ENCODE assay signal across 10 mouse cellular contexts in genomic region chr7:135721436-135721992, GRCm38 (mm10). TPM values are rescaled to one million over a fixed set of nuclear protein-coding genes. Genes with fewer than 3 reads are reported as not detected.
DNase-seq lines count a peak whose midpoint lies in the region; ATAC-seq and TF ChIP-seq lines count a peak whose summit lies in the region.
"Had no signal": no experiment of that assay in that cellular context is flagged by ENCODE, and none has a peak within 500 bp of the region (broad histone marks: within the 10 kb centered on the region; RNA-seq: fewer than 3 reads in every experiment).

No protein-coding gene starts in this region.

- DNase-seq in lung, adult 18-20 months, result no peak
- peak; percentile 83 for DNase-seq in liver, embryonic 13.5 days
- no peak for DNase-seq in midbrain, postnatal 0 days (ENCODE audit: low spot score)
- no peak for DNase-seq in adrenal gland, adult 2 months
- no peak for DNase-seq in hindbrain, postnatal 0 days (ENCODE audit: low spot score)
- DNase-seq: kidney, postnatal 36 days had no signal

- H3K9me3 ChIP-seq in lung, embryonic 15.5 days, result no peaks in the 10 kb centered on the region
- H3K9me3 ChIP-seq in liver, embryonic 13.5 days (replicated peaks), result no peaks in the 10 kb centered on the region
- H3K9me3 ChIP-seq in stomach, embryonic 15.5 days, result no peaks in the 10 kb centered on the region
- no peaks in the 10 kb centered on the region for H3K9me3 ChIP-seq in midbrain, postnatal 0 days (ENCODE audit: low read length)
- no peaks in the 10 kb centered on the region for H3K9me3 ChIP-seq in hindbrain, postnatal 0 days (ENCODE audit: low read length)
- H3K9me3 ChIP-seq: hindbrain, embryonic 15.5 days had no signal

- no peak overlapping the region for H3K4me2 ChIP-seq in lung, embryonic 15.5 days
- H3K4me2 ChIP-seq in liver, embryonic 13.5 days, result peak overlapping the region; percentile 73
- no peak overlapping the region for H3K4me2 ChIP-seq in stomach, embryonic 15.5 days
- H3K4me2 ChIP-seq in midbrain, postnatal 0 days (ENCODE audit: low read depth, low read length, poor library complexity, severe bottlenecking), result no peak overlapping the region
- H3K4me2 ChIP-seq in hindbrain, postnatal 0 days (ENCODE audit: low read depth, low read length), result no peak overlapping the region
- H3K4me2 ChIP-seq: hindbrain, embryonic 15.5 days had no signal

- WGBS in lung, embryonic 15.5 days, result 59% methylated on average over 7 of the region's 7 CpGs
- 11% methylated on average over 7 of the region's 7 CpGs for WGBS in liver, embryonic 13.5 days (ENCODE audit: insufficient replicate concordance)
- 49% methylated on average over 7 of the region's 7 CpGs for WGBS in stomach, embryonic 15.5 days
- WGBS in midbrain, postnatal 0 days, result 82% methylated on average over 7 of the region's 7 CpGs
- WGBS in hindbrain, postnatal 0 days, result 82% methylated on average over 7 of the region's 7 CpGs

- H3K4me3 ChIP-seq in lung, embryonic 15.5 days, result no peak overlapping the region
- peak overlapping the region; percentile 57 for H3K4me3 ChIP-seq in liver, embryonic 13.5 days (replicated peaks)
- no peak overlapping the region for H3K4me3 ChIP-seq in stomach, embryonic 15.5 days (replicated peaks)
- no peak overlapping the region for H3K4me3 ChIP-seq in midbrain, postnatal 0 days (ENCODE audit: low read depth, low read length)
- H3K4me3 ChIP-seq in hindbrain, postnatal 0 days (ENCODE audit: low read length), result no peak overlapping the region
- H3K4me3 ChIP-seq: hindbrain, embryonic 15.5 days had no signal

- H3K27me3 ChIP-seq in lung, embryonic 15.5 days, result no peaks in the 10 kb centered on the region
- H3K27me3 ChIP-seq in liver, embryonic 13.5 days, result no peaks in the 10 kb centered on the region
- no peaks in the 10 kb centered on the region for H3K27me3 ChIP-seq in stomach, embryonic 15.5 days (replicated peaks)
- no peaks in the 10 kb centered on the region for H3K27me3 ChIP-seq in midbrain, postnatal 0 days (ENCODE audit: insufficient read depth, low read length)
- no peaks in the 10 kb centered on the region for H3K27me3 ChIP-seq in hindbrain, postnatal 0 days (ENCODE audit: insufficient read depth, low read length)
- H3K27me3 ChIP-seq: hindbrain, embryonic 15.5 days had no signal

- H3K36me3 ChIP-seq in lung, embryonic 15.5 days, result no peaks in the 10 kb centered on the region
- no peaks in the 10 kb centered on the region for H3K36me3 ChIP-seq in liver, embryonic 13.5 days
- H3K36me3 ChIP-seq in stomach, embryonic 15.5 days, result no peaks in the 10 kb centered on the region
- H3K36me3 ChIP-seq in midbrain, postnatal 0 days (ENCODE audit: insufficient read depth, low read length), result no peaks in the 10 kb centered on the region
- no peaks in the 10 kb centered on the region for H3K36me3 ChIP-seq in hindbrain, postnatal 0 days (ENCODE audit: insufficient read depth, low read length)
- H3K36me3 ChIP-seq: hindbrain, embryonic 15.5 days had no signal

- no peak overlapping the region for H3K9ac ChIP-seq in lung, embryonic 15.5 days
- H3K9ac ChIP-seq in liver, embryonic 13.5 days, result peak overlapping the region; percentile 76
- no peak overlapping the region for H3K9ac ChIP-seq in stomach, embryonic 15.5 days
- no peak overlapping the region for H3K9ac ChIP-seq in midbrain, postnatal 0 days (replicated peaks; ENCODE audit: low read length, poor library complexity, severe bottlenecking)
- H3K9ac ChIP-seq in hindbrain, postnatal 0 days (replicated peaks; ENCODE audit: low read length), result no peak overlapping the region
- H3K9ac ChIP-seq: hindbrain, embryonic 15.5 days had no signal

- peaks cover 25% of the 10 kb centered on the region for H3K4me1 ChIP-seq in lung, embryonic 15.5 days
- H3K4me1 ChIP-seq in liver, embryonic 13.5 days (replicated peaks), result peaks cover 69% of the 10 kb centered on the region
- peaks cover 7% of the 10 kb centered on the region; the same call in 1 of the 2 replicates for H3K4me1 ChIP-seq in stomach, embryonic 15.5 days
- H3K4me1 ChIP-seq in midbrain, postnatal 0 days (ENCODE audit: insufficient read depth, low read length), result no peaks in the 10 kb centered on the region
- no peaks in the 10 kb centered on the region for H3K4me1 ChIP-seq in hindbrain, postnatal 0 days (ENCODE audit: insufficient read depth, low read length)
- H3K4me1 ChIP-seq: hindbrain, embryonic 15.5 days had no signal

- H3K27ac ChIP-seq in lung, embryonic 15.5 days, result no peak overlapping the region
- H3K27ac ChIP-seq in liver, embryonic 13.5 days, result peak overlapping the region; percentile 99
- no peak overlapping the region for H3K27ac ChIP-seq in stomach, embryonic 15.5 days
- no peak overlapping the region for H3K27ac ChIP-seq in midbrain, postnatal 0 days (ENCODE audit: low read depth, low read length)
- H3K27ac ChIP-seq in hindbrain, postnatal 0 days, result no peak overlapping the region
- H3K27ac ChIP-seq: hindbrain, embryonic 15.5 days had no signal

- TF ChIP-seq CTCF in midbrain, postnatal 0 days (IDR thresholded peaks at IDR 0.05), result no peak
- TF ChIP-seq CTCF in hindbrain, postnatal 0 days (IDR thresholded peaks at IDR 0.05; ENCODE audit: low read depth), result no peak

- peak; percentile 47; the same call in 1 of the 2 replicates for ATAC-seq in lung, embryonic 15.5 days (ENCODE audit: borderline replicate concordance, extremely low read depth, low FRiP score, low TSS enrichment)
- peak; percentile 80 for ATAC-seq in common myeloid progenitor, adult 5-6 weeks (replicated peaks; ENCODE audit: low read depth, poor library complexity, severe bottlenecking)
- ATAC-seq in liver, embryonic 13.5 days (ENCODE audit: low read depth), result peak; percentile 93
- peak; percentile 86 for ATAC-seq in stomach, embryonic 15.5 days (ENCODE audit: insufficient read depth, low FRiP score, low read depth)
- no peak for ATAC-seq in midbrain, postnatal 0 days (ENCODE audit: low FRiP score)
- no peak for ATAC-seq in hindbrain, postnatal 0 days

RNA-seq across cellular contexts. Expression of gene Mki67, which starts 5.4 kb away (rescaled TPM):
- 56.6 and 59.4 TPM in 2 replicates for polyA plus RNA-seq in lung, embryonic 15.5 days (2015; fragmentation: Nextera tagmentation; extraction: Ambion mirVana)
- total RNA-seq in common myeloid progenitor, adult 5-6 weeks (2017), result 396 and 444 TPM in 2 replicates
- polyA plus RNA-seq in liver, embryonic 13.5 days (2015; fragmentation: Nextera tagmentation; extraction: Ambion mirVana), result 82.1 and 98.7 TPM in 2 replicates
- 47.5 and 49.7 TPM in 2 replicates for polyA plus RNA-seq in stomach, embryonic 15.5 days (2015; fragmentation: Nextera tagmentation; extraction: Ambion mirVana)
- total RNA-seq in midbrain, postnatal 0 days (2014; rRNA removed), result 6.3 and 8.9 TPM in 2 replicates
- 1.4 and 2.1 TPM in 2 replicates for polyA plus RNA-seq in midbrain, postnatal 0 days (2015; fragmentation: Nextera tagmentation; extraction: Ambion mirVana)
- 1 to 10 TPM; 2.4 to 5.4 TPM for total RNA-seq in adrenal gland, adult 2 months (2021)
- polyA plus RNA-seq in adrenal gland, adult 2 months (2012; rRNA removed), result 0.26 and 0.43 TPM in 2 replicates
- total RNA-seq in hindbrain, postnatal 0 days (2014; rRNA removed), result 17.5 and 29.4 TPM in 2 replicates
- polyA plus RNA-seq in hindbrain, postnatal 0 days (2015; fragmentation: Nextera tagmentation; extraction: Ambion mirVana), result 10.6 and 10.8 TPM in 2 replicates

Comparison
In these comparisons a context has a peak if more than half of its experiments do, and no peak if none do; other contexts are left out.
1. ATAC-seq: peak in lung, embryonic 15.5 days (single experiment), common myeloid progenitor, adult 5-6 weeks (single experiment), liver, embryonic 13.5 days (single experiment) and stomach, embryonic 15.5 days (single experiment); none in midbrain, postnatal 0 days (single experiment) and hindbrain, postnatal 0 days (single experiment).